Mouse (Mus musculus) kidney, postnatal 0 days (tissue): ENCODE measurements at regions not wholly inside any gene's neighbourhood (a gene's known extent, or its start where the extent isn't known, plus 50 kb on each side); places are given as distances from the start of the nearest gene placed in this dataset.
"Not testable (repeated sequence)": the region's sequence is repeated elsewhere in the genome, so short reads cannot be mapped to it uniquely, and the experiment has no call there.

Source experiments
- ATAC-seq: fragments of 200-750 bp; cut with Nextera tagmentation; replicated peaks from 2 replicates; pipeline ENCODE4 v1.8.0; 2017; ENCODE audit warnings: low read depth, moderate number of reproducible peaks, moderate TSS enrichment, moderate library complexity; ENCODE audit not compliant: low FRiP score
- DNase-seq: peaks from one replicate; pipeline ENCODE4 v3.0.0-alpha.2; 2016; ENCODE audit warnings: low spot score
- H3K27ac ChIP-seq: fragments of 300-500 bp; sonication (generic); 2 replicates; pipeline ENCODE4 v1.5.1; 2014; ENCODE audit warnings: mild to moderate bottlenecking
- H3K27me3 ChIP-seq: fragments of 300-500 bp; sonication (generic); 2 replicates; pipeline ENCODE4 v1.6.1; 2014; ENCODE audit warnings: low read length, mixed read lengths; ENCODE audit not compliant: insufficient read depth
- H3K36me3 ChIP-seq: fragments of 300-500 bp; sonication (generic); 2 replicates; pipeline ENCODE4 v1.6.1; 2014; ENCODE audit warnings: low read length, mixed read lengths; ENCODE audit not compliant: insufficient read depth
- H3K4me1 ChIP-seq: fragments of 300-500 bp; sonication (generic); replicated peaks from 2 replicates; pipeline ENCODE4 v1.6.1; 2014; ENCODE audit warnings: antibody characterized with exemption, low read length, mixed read lengths; ENCODE audit not compliant: insufficient read depth
- H3K4me2 ChIP-seq: fragments of 300-500 bp; sonication (generic); 2 replicates; pipeline ENCODE4 v1.6.1; 2014; ENCODE audit warnings: mild to moderate bottlenecking, low read length, moderate library complexity, mixed read lengths
- H3K4me3 ChIP-seq: fragments of 300-500 bp; sonication (generic); replicated peaks from 2 replicates; pipeline ENCODE4 v1.5.1; 2014; ENCODE audit warnings: low read depth, low read length
- H3K9ac ChIP-seq: fragments of 300-500 bp; sonication (generic); 2 replicates; pipeline ENCODE4 v1.6.1; 2014; ENCODE audit warnings: low read depth, low read length
- H3K9me3 ChIP-seq: fragments of 300-500 bp; sonication (generic); replicated peaks from 2 replicates; pipeline ENCODE4 v1.6.1; 2016; ENCODE audit warnings: low read length, inconsistent platforms, mixed read lengths
- CTCF ChIP-seq: IDR thresholded peaks from 2 replicates; pipeline ENCODE4 v1.5.1; 2016; ENCODE audit warnings: antibody characterized with exemption, low read depth, mild to moderate bottlenecking, moderate library complexity
- WGBS: fragments of 180-500 bp; shearing (Covaris S2); extraction: QIAGEN DNeasy Blood & Tissue Kit; methylation state at CpG from one replicate; pipeline ENCODE4 v1.1.7; 2014; 5-methylcytosine and 5-hydroxymethylcytosine counted together

- no peak for TF ChIP-seq CTCF
- no peaks in the 10 kb centered on the region for H3K36me3 ChIP-seq
- 86% methylated on average over 14 of the region's 14 CpGs for WGBS
- DNase-seq (no peak), ATAC-seq (no peak)
- no peak overlapping the region for H3K9ac ChIP-seq
- no peak overlapping the region for H3K27ac ChIP-seq
- H3K4me3 ChIP-seq = no peak overlapping the region
- no peaks in the 10 kb centered on the region for H3K4me1 ChIP-seq
- no peaks in the 10 kb centered on the region for H3K27me3 ChIP-seq
- H3K4me2 ChIP-seq = no peak overlapping the region
- no peaks in the 10 kb centered on the region for H3K9me3 ChIP-seq
Observed at GRCm38 (mm10) chr2:116322039-116322770, 256.6 kb upstream of the Meis2 start.

GRCm38 (mm10) chr2:116299551-116299950, 233.9 kb upstream of the Meis2 start:
- Histone ChIP-seq H3K36me3 (no peaks in the 10 kb centered on the region), H3K9me3 (no peaks in the 10 kb centered on the region), H3K27ac (no peak overlapping the region), H3K4me1 (no peaks in the 10 kb centered on the region), H3K9ac (no peak overlapping the region), H3K4me3 (no peak overlapping the region), H3K4me2 (no peak overlapping the region), H3K27me3 (no peaks in the 10 kb centered on the region)
- no peak for TF ChIP-seq CTCF
- WGBS = 71% methylated on average over 1 of the region's 1 CpGs
- ATAC-seq (no peak), DNase-seq (no peak)

GRCm38 (mm10) chr2:116289886-116290285, 224.2 kb upstream of the Meis2 start:
- Histone ChIP-seq H3K27me3 (no peaks in the 10 kb centered on the region), H3K9me3 (no peaks in the 10 kb centered on the region), H3K36me3 (no peaks in the 10 kb centered on the region), H3K4me3 (no peak overlapping the region), H3K9ac (no peak overlapping the region), H3K27ac (no peak overlapping the region), H3K4me2 (no peak overlapping the region), H3K4me1 (no peaks in the 10 kb centered on the region)
- TF ChIP-seq CTCF = no peak
- ATAC-seq (no peak), DNase-seq (no peak)
- 81% methylated on average over 7 of the region's 7 CpGs for WGBS

GRCm38 (mm10) chr2:116243191-116243590, 177.6 kb upstream of the Meis2 start:
- ATAC-seq, H3K36me3 ChIP-seq, H3K27me3 ChIP-seq, H3K9ac ChIP-seq, H3K4me3 ChIP-seq, H3K4me1 ChIP-seq, H3K4me2 ChIP-seq, H3K9me3 ChIP-seq, H3K27ac ChIP-seq, DNase-seq: not testable (repeated sequence)
- WGBS = 74% methylated on average over 3 of the region's 3 CpGs

- TF ChIP-seq CTCF = no peak
- Histone ChIP-seq H3K27me3 (no peaks in the 10 kb centered on the region), H3K27ac (no peak overlapping the region), H3K36me3 (no peaks in the 10 kb centered on the region), H3K4me2 (no peak overlapping the region), H3K9me3 (no peaks in the 10 kb centered on the region), H3K4me3 (no peak overlapping the region), H3K4me1 (no peaks in the 10 kb centered on the region), H3K9ac (no peak overlapping the region)
- ATAC-seq (no peak), DNase-seq (no peak)
Observed at GRCm38 (mm10) chr2:116236731-116237130, 171.1 kb upstream of the Meis2 start.

GRCm38 (mm10) chr2:116232793-116233192, 167.2 kb upstream of the Meis2 start:
- Histone ChIP-seq H3K4me3 (no peak overlapping the region), H3K9ac (no peak overlapping the region), H3K4me2 (no peak overlapping the region), H3K27me3 (no peaks in the 10 kb centered on the region), H3K27ac (no peak overlapping the region), H3K4me1 (no peaks in the 10 kb centered on the region), H3K36me3 (no peaks in the 10 kb centered on the region), H3K9me3 (no peaks in the 10 kb centered on the region)
- DNase-seq (no peak), ATAC-seq (no peak)
- WGBS = 52% methylated on average over 1 of the region's 1 CpGs
- no peak for TF ChIP-seq CTCF

GRCm38 (mm10) chr2:116216418-116216817, 150.8 kb upstream of the Meis2 start:
- H3K9ac ChIP-seq = no peak overlapping the region
- no peak overlapping the region for H3K4me3 ChIP-seq
- no peaks in the 10 kb centered on the region for H3K36me3 ChIP-seq
- H3K27ac ChIP-seq = no peak overlapping the region
- no peak overlapping the region for H3K4me2 ChIP-seq
- WGBS = 80% methylated on average over 7 of the region's 7 CpGs
- no peaks in the 10 kb centered on the region for H3K27me3 ChIP-seq
- DNase-seq (peak; percentile 3), ATAC-seq (no peak)
- no peaks in the 10 kb centered on the region for H3K4me1 ChIP-seq
- H3K9me3 ChIP-seq = no peaks in the 10 kb centered on the region
- peak; percentile 62 for TF ChIP-seq CTCF
